Mouse (Mus musculus) thymus, adult 18-20 months (tissue): ENCODE results near the gene Ccdc40.
"Not testable (repeated sequence)": the region's sequence is repeated elsewhere in the genome, so short reads cannot be mapped to it uniquely, and the experiment has no call there.

ENCODE experiments used
- DNase-seq, 2 experiments: peaks; one replicate each; pipeline ENCODE4 v3.0.0; 2022; ENCODE audit warnings: mixed read lengths in 2 of 2

The Ccdc40 gene

DNA sequence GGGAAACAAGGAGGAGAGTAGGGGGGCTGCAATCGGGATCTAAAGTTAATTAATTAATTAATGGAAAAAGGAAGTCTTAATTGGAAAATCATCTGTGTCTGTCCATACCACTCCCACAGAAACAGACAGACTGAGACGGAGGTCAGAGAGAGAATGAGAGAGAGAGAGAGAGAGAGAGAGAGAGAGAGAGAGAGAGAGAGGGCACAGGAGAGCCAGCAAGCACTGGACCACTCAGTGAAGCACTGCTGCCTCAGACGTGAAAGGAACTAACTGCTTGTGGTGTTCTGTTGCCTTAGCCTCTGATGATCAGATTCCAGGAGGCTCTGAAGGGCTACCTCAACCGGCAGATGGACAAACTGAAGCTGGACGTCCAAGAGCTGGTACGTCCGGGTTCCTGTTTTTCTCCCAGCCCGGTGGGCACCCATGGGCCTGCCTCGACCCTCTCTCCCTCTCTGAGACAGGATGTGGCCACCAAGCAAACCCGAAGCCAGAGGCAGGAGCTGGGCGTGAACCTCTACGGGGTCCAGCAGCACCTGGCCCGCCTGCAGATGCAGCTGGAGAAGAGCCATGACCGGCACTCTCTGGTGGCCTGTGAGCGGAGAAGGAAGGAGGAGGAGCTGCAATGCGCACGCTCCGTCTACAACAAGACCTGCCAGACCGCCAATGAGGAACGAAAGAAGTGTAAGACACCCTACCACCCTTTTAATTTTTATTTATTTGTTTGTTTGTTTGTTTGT lies 9.4 kb downstream of the Ccdc40 start:
- DNase-seq = peak; percentile 42 to 55

GRCm38 (mm10) chr11:119238305-119238721 lies 9.9 kb downstream of the Ccdc40 start:
- peak; percentile 68 to 75 for DNase-seq

DNA sequence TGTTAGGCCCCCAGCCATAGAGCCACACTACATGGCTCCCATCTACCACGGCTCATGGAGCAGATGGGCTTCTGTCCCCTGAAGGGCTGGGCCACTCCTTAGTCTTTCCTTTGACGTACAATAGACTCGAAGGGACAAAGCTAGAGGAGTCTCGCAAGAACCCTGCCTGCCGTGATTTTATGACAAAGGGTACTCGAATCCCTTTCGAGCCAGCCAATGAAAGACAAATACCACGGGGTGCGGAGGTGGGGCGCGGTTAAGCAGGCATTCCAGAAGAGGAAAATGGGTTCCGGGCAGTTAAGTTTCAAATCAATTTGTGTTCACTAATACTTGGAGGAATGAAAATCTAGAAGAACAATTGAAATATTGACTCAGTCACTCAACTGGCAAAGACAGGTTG lies 11.1 kb downstream of the Ccdc40 start:
- DNase-seq = no peak

DNA sequence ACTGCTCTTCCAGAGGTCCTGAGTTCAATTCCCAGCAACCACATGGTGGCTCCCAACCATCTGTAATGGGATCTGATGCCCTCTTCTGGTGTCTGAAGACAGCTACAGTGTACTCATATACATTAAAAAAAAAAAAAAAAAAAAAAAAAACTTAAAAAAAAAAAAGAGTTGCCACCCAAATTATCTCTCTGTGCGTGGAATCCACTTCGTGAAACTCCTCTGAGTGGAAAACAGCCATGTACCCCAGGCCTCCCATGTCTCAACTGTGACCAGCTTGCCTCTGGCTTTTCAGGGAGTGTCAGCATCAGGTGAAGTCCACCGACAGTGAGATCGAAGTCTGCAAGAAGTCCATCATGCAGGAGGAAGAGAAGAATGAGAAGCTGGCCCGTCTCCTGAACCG lies 17.2 kb downstream of the Ccdc40 start:
- not testable (repeated sequence) for DNase-seq

- DNase-seq = no peak
Observed at GRCm38 (mm10) chr11:119249011-119249410, 20.6 kb downstream of the Ccdc40 start.

DNA sequence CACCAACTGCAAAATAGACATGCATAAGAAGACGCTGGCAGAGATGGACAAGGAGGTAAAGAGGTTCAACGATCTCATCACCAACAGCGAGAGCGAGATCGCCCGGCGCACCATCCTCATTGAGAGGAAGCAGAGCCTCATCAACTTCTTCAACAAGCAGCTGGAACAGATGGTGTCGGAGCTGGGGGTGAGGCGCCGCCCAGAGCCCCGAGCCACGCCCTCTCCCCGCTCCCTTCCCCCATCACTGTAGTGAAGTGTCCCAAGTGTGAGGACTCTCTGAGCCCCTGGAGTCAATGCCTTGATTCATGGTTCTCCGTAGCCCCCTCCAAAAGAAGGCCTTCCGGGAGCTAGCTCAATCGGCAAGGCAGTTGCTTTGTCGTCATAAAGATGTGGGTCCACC lies 22.6 kb downstream of the Ccdc40 start:
- no peak for DNase-seq

DNA sequence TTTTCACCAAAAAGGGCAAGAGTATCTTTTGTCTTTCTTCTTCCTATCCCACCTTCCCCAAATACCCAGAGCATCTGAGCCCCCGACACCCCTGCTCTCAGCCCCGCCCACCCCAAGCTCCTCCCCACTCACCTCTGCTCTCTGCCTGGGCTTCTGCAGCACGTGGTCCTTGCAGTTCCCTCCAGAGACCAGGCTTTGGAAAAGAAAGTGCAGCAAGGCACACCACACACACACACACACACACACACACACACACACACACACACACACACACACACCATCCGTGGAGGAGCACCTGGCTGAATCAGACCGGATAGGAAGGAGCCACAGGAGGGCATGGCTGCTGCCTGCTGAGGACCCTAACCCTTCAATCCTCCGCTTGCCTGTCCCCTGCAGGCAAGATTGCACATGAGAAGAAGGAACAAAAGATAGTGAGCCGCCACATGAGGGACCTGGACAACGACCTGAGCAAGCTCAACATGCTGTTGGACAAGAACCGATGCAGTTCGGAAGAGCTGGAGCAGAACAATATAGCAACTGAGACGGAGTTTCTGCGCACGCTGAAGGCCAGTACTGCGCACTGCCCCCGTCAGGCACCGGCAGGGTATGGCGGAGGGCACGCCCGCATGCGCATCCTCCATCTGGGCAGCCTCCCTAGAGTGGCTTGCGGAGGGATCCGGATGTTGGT lies 24.6 kb downstream of the Ccdc40 start:
- DNase-seq = no peak

DNA sequence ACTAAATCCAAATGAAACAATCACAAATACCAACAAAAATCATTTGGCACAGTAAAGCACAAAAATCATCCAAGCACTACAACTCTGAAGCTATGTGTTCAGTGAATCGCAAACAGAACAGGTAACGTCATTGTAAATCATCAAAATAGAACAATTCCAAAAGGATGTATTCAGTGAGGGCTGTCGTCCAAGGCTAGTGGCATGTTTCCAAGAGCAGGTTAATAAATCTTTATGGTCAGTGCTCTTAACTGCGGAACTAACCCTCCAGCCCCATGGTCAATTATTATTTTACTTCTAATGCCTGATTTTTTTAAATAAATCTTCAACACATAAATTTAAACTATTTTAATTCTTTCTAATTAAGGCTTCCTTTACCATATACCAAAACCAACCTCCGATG lies 28.2 kb downstream of the Ccdc40 start:
- not testable (repeated sequence) for DNase-seq

DNA sequence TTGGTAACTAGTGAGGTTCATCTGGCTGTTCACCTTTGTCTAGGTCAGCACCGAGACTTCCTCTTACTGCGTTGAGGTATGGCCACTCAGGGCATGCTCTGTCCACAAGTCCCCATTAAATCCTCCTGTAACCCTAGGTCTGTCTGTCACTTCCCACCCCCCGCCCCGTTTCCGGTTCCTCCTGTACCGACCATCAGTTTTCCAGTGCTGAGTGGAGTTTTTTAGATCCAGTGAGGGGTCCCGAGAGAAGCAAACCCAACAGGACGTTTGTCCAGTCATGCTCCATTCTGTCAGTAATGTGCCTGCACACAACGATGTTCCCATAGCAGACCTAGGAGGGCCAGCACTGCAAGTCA lies 29.8 kb downstream of the Ccdc40 start:
- no peak for DNase-seq

GRCm38 (mm10) chr11:119258572-119259322 lies 30.4 kb downstream of the Ccdc40 start:
- peak in 1 of 2 experiments; percentile 39 for DNase-seq

DNA sequence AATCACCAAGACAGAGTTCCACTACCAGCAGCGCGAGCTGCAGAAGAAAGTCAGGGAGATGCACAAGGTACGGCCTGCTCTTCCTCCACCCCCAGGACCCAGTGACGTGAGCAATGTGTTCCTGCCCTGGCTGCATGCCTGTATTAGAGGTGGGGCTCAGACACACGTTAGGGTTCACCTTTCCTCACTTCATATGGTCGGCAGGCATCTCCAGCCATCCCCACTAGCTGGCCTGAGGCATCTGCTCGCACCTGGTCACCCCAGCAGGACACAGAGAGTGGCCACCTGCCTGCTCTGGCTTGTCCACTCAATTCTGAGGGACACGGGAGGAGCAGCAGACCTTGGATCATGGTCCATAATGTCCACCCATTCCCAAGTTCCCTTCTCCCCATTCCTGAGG lies 31.6 kb downstream of the Ccdc40 start:
- no peak for DNase-seq

- DNase-seq = no peak
Observed at GRCm38 (mm10) chr11:119264413-119264812, 36.0 kb downstream of the Ccdc40 start.

DNA sequence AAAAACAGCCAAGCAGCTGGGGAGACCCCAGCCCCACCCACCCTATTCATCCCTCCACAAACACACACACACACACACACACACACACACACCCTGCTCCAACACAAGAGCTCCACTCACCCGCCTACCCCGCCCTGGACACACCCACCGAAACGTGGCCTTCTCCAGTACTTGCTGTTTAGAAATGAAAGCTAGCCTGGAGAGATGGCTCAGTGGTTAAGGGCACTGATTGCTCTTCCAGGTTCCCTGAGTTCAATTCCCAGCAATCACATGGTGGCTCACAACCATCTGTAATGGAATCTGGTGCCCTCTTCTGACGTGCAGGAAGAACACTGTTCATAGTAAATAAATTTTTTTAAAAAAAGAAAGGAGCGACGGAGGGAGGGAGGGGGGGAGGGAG lies 37.4 kb downstream of the Ccdc40 start:
- no peak for DNase-seq

DNA sequence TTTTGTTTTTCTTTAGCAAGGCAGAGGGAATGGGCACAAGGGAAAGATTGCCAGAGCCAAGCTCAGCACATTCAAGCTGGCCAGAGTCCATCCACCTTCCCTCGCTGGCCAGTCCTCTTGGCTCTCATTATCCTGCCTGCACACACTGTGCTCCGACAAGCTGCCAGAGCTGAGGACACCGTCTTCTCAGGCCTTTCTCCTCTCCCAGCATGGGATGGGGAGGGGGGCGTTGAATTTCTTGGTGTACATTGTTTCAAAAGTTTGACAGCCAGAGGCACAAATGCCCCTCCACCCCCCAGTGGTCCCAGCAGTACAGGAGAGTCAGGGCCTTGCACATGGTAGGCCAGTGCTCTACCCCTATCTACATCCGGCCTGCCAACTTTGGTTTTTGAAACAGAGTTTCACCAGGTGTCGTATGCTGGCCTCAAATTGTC lies 38.9 kb downstream of the Ccdc40 start:
- no peak for DNase-seq

DNA sequence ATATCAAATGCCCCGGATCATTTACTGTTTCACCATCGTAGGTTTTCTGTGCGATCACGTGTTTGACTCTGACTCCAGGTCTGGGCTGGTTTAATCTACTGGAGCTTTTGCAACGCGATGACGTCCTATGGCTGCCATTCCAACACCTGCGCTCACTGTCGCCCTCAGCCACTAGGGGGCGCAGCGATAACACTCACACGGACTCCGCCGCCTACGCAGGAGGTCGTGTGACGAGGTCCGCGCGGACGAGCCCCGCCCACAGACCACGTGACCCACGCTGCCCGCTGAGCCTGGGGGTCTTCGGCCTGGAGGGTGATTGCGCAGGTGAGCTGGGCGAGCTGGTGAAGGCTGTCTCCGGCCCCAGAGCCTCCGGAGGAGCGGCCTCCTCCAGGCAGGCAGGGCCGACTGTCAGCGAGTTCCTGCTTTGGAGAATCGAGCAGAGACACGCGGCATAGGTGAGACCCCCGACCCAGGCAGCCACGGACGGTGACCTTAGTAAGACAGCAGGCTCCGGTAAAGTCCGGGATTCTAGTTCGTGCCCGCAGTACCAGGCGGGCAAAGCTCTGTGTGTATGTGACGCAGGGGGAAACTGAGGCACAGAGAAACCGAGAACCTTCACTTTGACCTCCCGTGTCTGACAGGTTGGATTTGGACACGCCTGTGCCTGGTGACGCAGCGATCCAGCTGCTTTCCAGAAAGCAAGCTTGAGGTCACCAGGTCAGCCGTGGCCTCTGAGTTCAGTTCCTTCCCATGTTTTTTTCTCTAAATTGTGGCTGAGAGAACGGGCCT lies 39.6 kb downstream of the Ccdc40 start, which contains the start of gene Gaa:
Gene Gaa, plus strand, starts transcription at position 120 of the 789 bp plus-strand sequence.
- DNase-seq = peak; percentile 86 to 90

DNA sequence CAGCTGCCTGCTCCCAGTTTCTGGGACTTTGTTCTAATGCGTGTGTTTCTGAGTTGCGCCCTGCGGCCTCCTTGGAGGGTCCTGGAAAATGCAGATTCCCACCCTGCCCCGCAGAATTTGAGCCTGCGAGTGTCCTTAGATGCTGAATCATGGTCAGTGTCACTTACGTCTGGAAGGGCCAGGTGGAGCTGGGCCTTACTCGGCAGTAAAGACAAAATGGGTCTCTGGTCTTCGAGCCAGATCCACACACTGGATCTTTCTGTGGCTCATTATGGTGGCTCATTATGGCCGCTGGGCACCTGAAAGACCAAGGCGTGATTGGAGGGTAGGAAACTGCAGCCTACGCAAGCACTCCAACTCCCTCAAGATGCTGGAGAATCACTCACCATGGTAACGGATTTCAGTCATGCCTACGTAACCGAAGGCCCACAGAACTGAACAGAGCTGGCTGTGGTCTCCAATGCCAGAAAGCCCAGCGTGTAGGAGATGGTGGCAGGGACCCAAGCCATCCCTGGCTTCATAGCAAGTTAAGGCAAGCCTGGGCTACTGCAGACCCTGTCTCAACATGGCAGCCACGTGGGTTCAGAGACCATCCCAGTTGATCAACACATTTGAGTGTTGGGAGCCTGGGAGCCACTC lies 40.3 kb downstream of the Ccdc40 start:
- DNase-seq = no peak

DNA sequence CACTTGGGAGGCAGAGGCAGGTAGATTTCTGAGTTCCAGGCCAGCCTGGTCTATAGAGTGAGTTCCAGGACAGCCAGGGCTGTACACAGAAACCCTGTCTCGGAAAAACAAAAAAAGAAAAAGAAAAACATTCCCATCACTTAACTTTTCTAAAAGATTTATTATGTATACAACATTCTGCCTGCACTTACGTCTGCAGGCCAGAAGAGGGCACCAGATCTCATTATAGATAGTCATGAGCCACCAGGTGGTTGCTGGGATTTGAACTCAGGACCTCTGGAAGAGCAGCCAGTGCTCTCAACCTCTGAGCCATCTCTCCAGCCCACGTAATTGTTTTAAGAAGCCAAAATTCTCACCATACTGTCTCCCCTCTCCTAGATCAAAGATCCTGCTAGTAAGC lies 44.1 kb downstream of the Ccdc40 start:
- not testable (repeated sequence) for DNase-seq

GRCm38 (mm10) chr11:119273186-119273930 lies 45.0 kb downstream of the Ccdc40 start:
- no peak for DNase-seq

GRCm38 (mm10) chr11:119281030-119281429 lies 52.7 kb downstream of the Ccdc40 start:
- no peak for DNase-seq

- no peak for DNase-seq
Observed at GRCm38 (mm10) chr11:119285791-119286527, 57.6 kb downstream of the Ccdc40 start.
